Mouse (Mus musculus): ENCODE measurements at regions not wholly inside any gene's neighbourhood (a gene's known extent, or its start where the extent isn't known, plus 50 kb on each side); places are given as distances from the start of the nearest gene placed in this dataset.

DNA sequence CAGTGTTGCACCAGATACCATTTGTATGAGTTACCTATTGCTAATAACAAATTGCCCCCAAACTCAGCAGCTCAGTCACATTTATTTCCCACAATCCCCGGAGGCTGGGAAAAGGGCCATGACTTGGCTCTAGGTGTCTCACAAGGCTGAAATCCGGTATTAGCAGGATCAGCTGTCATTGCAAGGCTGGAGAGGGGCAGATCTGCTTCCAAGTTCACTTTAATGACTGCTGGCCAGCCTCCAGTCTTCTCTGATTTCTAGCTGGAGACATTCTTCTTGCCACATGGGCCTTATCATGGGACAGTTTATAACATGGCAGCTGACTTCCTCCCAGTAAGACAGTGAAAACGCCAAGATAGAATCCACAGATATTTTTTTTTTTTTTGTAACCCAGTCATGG is 276.1 kb upstream of the Cdh5 start:
- Histone ChIP-seq H3K9me3 (replicated peaks; ENCODE audit: control insufficient read depth, low read length) (no peaks in the 10 kb centered on the region), H3K4me3 (ENCODE audit: low read depth, low read length) (no peak overlapping the region), H3K4me1 (ENCODE audit: control insufficient read depth, low read depth, low read length) (no peaks in the 10 kb centered on the region), H3K27ac (ENCODE audit: low read length) (no peak overlapping the region), H3K27me3 (ENCODE audit: control insufficient read depth, insufficient read depth, low read depth, low read length) (no peaks in the 10 kb centered on the region), H3K9ac (ENCODE audit: low read depth, low read length) (no peak overlapping the region), H3K4me2 (ENCODE audit: low read depth, low read length) (no peak overlapping the region), H3K36me3 (ENCODE audit: control insufficient read depth, insufficient read depth) (no peaks in the 10 kb centered on the region)
- WGBS (ENCODE audit: insufficient replicate concordance) = 43% methylated on average over 3 of the region's 3 CpGs
- no peak for ATAC-seq (ENCODE audit: low read depth)

- Histone ChIP-seq H3K4me2 (ENCODE audit: low read depth, low read length) (no peak overlapping the region), H3K4me1 (ENCODE audit: control insufficient read depth, low read depth, low read length) (no peaks in the 10 kb centered on the region), H3K9ac (ENCODE audit: low read depth, low read length) (no peak overlapping the region), H3K27me3 (ENCODE audit: control insufficient read depth, insufficient read depth, low read depth, low read length) (no peaks in the 10 kb centered on the region), H3K9me3 (replicated peaks; ENCODE audit: control insufficient read depth, low read length) (no peaks in the 10 kb centered on the region), H3K27ac (ENCODE audit: low read length) (no peak overlapping the region), H3K4me3 (ENCODE audit: low read depth, low read length) (no peak overlapping the region), H3K36me3 (ENCODE audit: control insufficient read depth, insufficient read depth) (no peaks in the 10 kb centered on the region)
- 55% methylated on average over 3 of the region's 3 CpGs for WGBS (ENCODE audit: insufficient replicate concordance)
- ATAC-seq (ENCODE audit: low read depth) = no peak
Measured at GRCm38 (mm10) chr8:103830416-103830815, 271.0 kb upstream of the Cdh5 start.

DNA sequence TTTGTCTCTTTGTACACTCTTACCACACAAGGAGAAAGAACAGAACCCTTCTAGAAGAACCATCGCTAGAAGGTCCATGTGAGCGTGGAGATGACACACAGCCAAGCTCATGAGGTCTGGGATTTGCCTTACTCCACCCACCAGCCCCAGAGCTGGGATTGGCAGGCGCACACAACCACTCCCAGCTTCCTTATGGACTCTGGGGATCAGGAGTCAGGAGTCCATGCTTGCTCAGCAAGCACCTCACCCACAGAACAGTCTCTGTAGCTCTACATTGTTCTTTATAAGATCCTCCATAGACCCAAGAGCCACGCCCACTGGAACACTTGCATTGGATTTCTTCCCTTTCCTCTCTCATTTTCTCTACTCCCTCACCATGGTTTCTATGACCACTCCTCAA is 261.4 kb upstream of the Cdh5 start:
- Histone ChIP-seq H3K4me3 (ENCODE audit: low read depth, low read length) (no peak overlapping the region), H3K9me3 (replicated peaks; ENCODE audit: control insufficient read depth, low read length) (no peaks in the 10 kb centered on the region), H3K27me3 (ENCODE audit: control insufficient read depth, insufficient read depth, low read depth, low read length) (no peaks in the 10 kb centered on the region), H3K9ac (ENCODE audit: low read depth, low read length) (no peak overlapping the region), H3K4me1 (ENCODE audit: control insufficient read depth, low read depth, low read length) (no peaks in the 10 kb centered on the region), H3K36me3 (ENCODE audit: control insufficient read depth, insufficient read depth) (no peaks in the 10 kb centered on the region), H3K27ac (ENCODE audit: low read length) (no peak overlapping the region), H3K4me2 (ENCODE audit: low read depth, low read length) (no peak overlapping the region)
- ATAC-seq (ENCODE audit: low read depth) = no peak
- 49% methylated on average over 4 of the region's 4 CpGs for WGBS (ENCODE audit: insufficient replicate concordance)

DNA sequence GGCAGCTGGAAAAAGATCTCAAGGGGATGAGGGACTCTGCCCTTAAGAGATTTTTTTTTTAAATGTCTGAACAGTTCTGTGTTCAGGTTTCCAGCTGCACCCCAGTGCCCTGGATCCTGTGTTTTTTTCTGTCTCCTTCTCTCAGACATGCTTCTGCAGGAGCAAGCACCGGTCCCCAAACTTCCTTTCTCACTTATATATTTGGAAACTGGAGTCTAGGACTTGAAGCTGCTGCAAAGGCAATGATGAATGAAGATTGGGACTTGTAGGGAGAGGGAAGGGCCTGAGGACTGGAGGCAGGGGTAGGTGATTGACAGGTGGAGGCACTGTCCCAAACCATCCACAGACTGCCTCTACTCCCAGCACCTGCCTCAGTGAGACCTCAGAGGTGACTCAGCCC is 255.5 kb upstream of the Cdh5 start:
- H3K36me3 ChIP-seq (ENCODE audit: control insufficient read depth, insufficient read depth) = no peaks in the 10 kb centered on the region
- no peak overlapping the region for H3K4me3 ChIP-seq (ENCODE audit: low read depth, low read length)
- no peak for ATAC-seq (ENCODE audit: low read depth)
- 52% methylated on average over 1 of the region's 1 CpGs for WGBS (ENCODE audit: insufficient replicate concordance)
- H3K4me1 ChIP-seq (ENCODE audit: control insufficient read depth, low read depth, low read length) = no peaks in the 10 kb centered on the region
- no peak overlapping the region for H3K9ac ChIP-seq (ENCODE audit: low read depth, low read length)
- no peak overlapping the region for H3K27ac ChIP-seq (ENCODE audit: low read length)
- no peaks in the 10 kb centered on the region for H3K9me3 ChIP-seq (replicated peaks; ENCODE audit: control insufficient read depth, low read length)
- H3K27me3 ChIP-seq (ENCODE audit: control insufficient read depth, insufficient read depth, low read depth, low read length) = no peaks in the 10 kb centered on the region
- H3K4me2 ChIP-seq (ENCODE audit: low read depth, low read length) = no peak overlapping the region

- no peak for ATAC-seq (ENCODE audit: low read depth)
- no peaks in the 10 kb centered on the region for H3K9me3 ChIP-seq (replicated peaks; ENCODE audit: control insufficient read depth, low read length)
- H3K27me3 ChIP-seq (ENCODE audit: control insufficient read depth, insufficient read depth, low read depth, low read length) = no peaks in the 10 kb centered on the region
- H3K4me3 ChIP-seq (ENCODE audit: low read depth, low read length) = no peak overlapping the region
- WGBS (ENCODE audit: insufficient replicate concordance) = 46% methylated on average over 10 of the region's 10 CpGs
- H3K9ac ChIP-seq (ENCODE audit: low read depth, low read length) = no peak overlapping the region
- no peak overlapping the region for H3K27ac ChIP-seq (ENCODE audit: low read length)
- H3K36me3 ChIP-seq (ENCODE audit: control insufficient read depth, insufficient read depth) = no peaks in the 10 kb centered on the region
- no peaks in the 10 kb centered on the region for H3K4me1 ChIP-seq (ENCODE audit: control insufficient read depth, low read depth, low read length)
- no peak overlapping the region for H3K4me2 ChIP-seq (ENCODE audit: low read depth, low read length)
Measured at GRCm38 (mm10) chr8:103846382-103846976, 254.9 kb upstream of the Cdh5 start.

GRCm38 (mm10) chr8:103849785-103850184 is 251.6 kb upstream of the Cdh5 start:
- H3K27ac ChIP-seq (ENCODE audit: low read length) = no peak overlapping the region
- no peak overlapping the region for H3K4me3 ChIP-seq (ENCODE audit: low read depth, low read length)
- H3K9me3 ChIP-seq (replicated peaks; ENCODE audit: control insufficient read depth, low read length) = no peaks in the 10 kb centered on the region
- H3K4me2 ChIP-seq (ENCODE audit: low read depth, low read length) = no peak overlapping the region
- WGBS (ENCODE audit: insufficient replicate concordance) = 82% methylated on average over 2 of the region's 2 CpGs
- H3K4me1 ChIP-seq (ENCODE audit: control insufficient read depth, low read depth, low read length) = no peaks in the 10 kb centered on the region
- H3K9ac ChIP-seq (ENCODE audit: low read depth, low read length) = no peak overlapping the region
- H3K36me3 ChIP-seq (ENCODE audit: control insufficient read depth, insufficient read depth) = no peaks in the 10 kb centered on the region
- no peaks in the 10 kb centered on the region for H3K27me3 ChIP-seq (ENCODE audit: control insufficient read depth, insufficient read depth, low read depth, low read length)
- no peak for ATAC-seq (ENCODE audit: low read depth)

GRCm38 (mm10) chr8:103851286-103851685 is 250.1 kb upstream of the Cdh5 start:
- Histone ChIP-seq H3K9me3 (replicated peaks; ENCODE audit: control insufficient read depth, low read length) (no peaks in the 10 kb centered on the region), H3K4me3 (ENCODE audit: low read depth, low read length) (no peak overlapping the region), H3K27ac (ENCODE audit: low read length) (no peak overlapping the region), H3K27me3 (ENCODE audit: control insufficient read depth, insufficient read depth, low read depth, low read length) (no peaks in the 10 kb centered on the region), H3K9ac (ENCODE audit: low read depth, low read length) (no peak overlapping the region), H3K4me2 (ENCODE audit: low read depth, low read length) (no peak overlapping the region), H3K36me3 (ENCODE audit: control insufficient read depth, insufficient read depth) (no peaks in the 10 kb centered on the region), H3K4me1 (ENCODE audit: control insufficient read depth, low read depth, low read length) (no peaks in the 10 kb centered on the region)
- 56% methylated on average over 8 of the region's 8 CpGs for WGBS (ENCODE audit: insufficient replicate concordance)
- ATAC-seq (ENCODE audit: low read depth) = no peak

DNA sequence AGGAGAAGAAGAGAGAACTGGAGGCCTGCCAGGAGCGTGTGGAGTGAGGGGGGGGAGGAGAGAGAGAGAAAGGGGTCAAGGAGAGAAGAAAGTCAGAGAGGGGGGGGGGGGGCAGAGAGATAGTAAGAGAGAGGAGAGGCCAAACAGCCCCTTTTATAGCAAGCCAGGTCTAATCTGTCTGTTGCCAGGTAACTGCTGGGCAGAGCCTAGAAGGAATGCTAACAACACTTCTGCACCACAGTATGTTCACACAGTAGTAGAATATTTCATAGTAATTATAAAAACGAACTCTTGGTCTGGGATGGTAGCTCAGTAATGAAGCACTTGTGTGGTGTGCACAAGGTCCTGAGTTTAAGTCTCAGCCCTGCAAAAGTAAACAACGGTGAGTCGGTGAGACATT is 248.4 kb upstream of the Cdh5 start:
- H3K9me3 ChIP-seq (replicated peaks; ENCODE audit: control insufficient read depth, low read length) = no peaks in the 10 kb centered on the region
- no peaks in the 10 kb centered on the region for H3K27me3 ChIP-seq (ENCODE audit: control insufficient read depth, insufficient read depth, low read depth, low read length)
- no peaks in the 10 kb centered on the region for H3K36me3 ChIP-seq (ENCODE audit: control insufficient read depth, insufficient read depth)
- H3K4me2 ChIP-seq (ENCODE audit: low read depth, low read length) = no peak overlapping the region
- no peak overlapping the region for H3K4me3 ChIP-seq (ENCODE audit: low read depth, low read length)
- 73% methylated on average over 4 of the region's 4 CpGs for WGBS (ENCODE audit: insufficient replicate concordance)
- ATAC-seq (ENCODE audit: low read depth) = no peak
- H3K4me1 ChIP-seq (ENCODE audit: control insufficient read depth, low read depth, low read length) = no peaks in the 10 kb centered on the region
- no peak overlapping the region for H3K27ac ChIP-seq (ENCODE audit: low read length)
- no peak overlapping the region for H3K9ac ChIP-seq (ENCODE audit: low read depth, low read length)

- Histone ChIP-seq H3K9ac (ENCODE audit: low read depth, low read length) (no peak overlapping the region), H3K4me3 (ENCODE audit: low read depth, low read length) (no peak overlapping the region), H3K4me2 (ENCODE audit: low read depth, low read length) (no peak overlapping the region), H3K4me1 (ENCODE audit: control insufficient read depth, low read depth, low read length) (no peaks in the 10 kb centered on the region), H3K36me3 (ENCODE audit: control insufficient read depth, insufficient read depth) (no peaks in the 10 kb centered on the region), H3K27me3 (ENCODE audit: control insufficient read depth, insufficient read depth, low read depth, low read length) (no peaks in the 10 kb centered on the region), H3K9me3 (replicated peaks; ENCODE audit: control insufficient read depth, low read length) (no peaks in the 10 kb centered on the region), H3K27ac (ENCODE audit: low read length) (no peak overlapping the region)
- WGBS (ENCODE audit: insufficient replicate concordance) = 57% methylated on average over 9 of the region's 9 CpGs
- ATAC-seq (ENCODE audit: low read depth) = no peak
Measured at GRCm38 (mm10) chr8:103855291-103855690, 246.1 kb upstream of the Cdh5 start.
